Mouse (Mus musculus) brain, embryonic 14.5 days (tissue): Measurements from ENCODE around the gene Dhx16. TPM values are rescaled to one million over a fixed set of nuclear protein-coding genes. Genes with fewer than 3 reads are reported as not detected.
A peak's percentile ranks its signal among the peaks of the same experiment; 100 is the strongest.

Experiments used
- DNase-seq: peaks from one replicate; pipeline ENCODE4 v3.0.0-alpha.2; 2011; ENCODE audit warnings: low read depth
- CTCF ChIP-seq: fragments of 200-500 bp; IDR thresholded peaks from 2 replicates; pipeline ENCODE4 v1.5.1; 2012; ENCODE audit warnings: inconsistent platforms, mild to moderate bottlenecking, moderate library complexity, borderline replicate concordance; ENCODE audit not compliant: insufficient read depth, insufficient read length; ENCODE audit errors: extremely low read depth
- POLR2A ChIP-seq: fragments of 200-500 bp; IDR thresholded peaks from 2 replicates; pipeline ENCODE4 v1.6.1; 2012; ENCODE audit warnings: mild to moderate bottlenecking, inconsistent platforms, borderline replicate concordance; ENCODE audit not compliant: poor library complexity, insufficient read depth, insufficient read length, severe bottlenecking; ENCODE audit errors: extremely low read depth
- polyA plus RNA-seq: library from polyadenylated mRNA; depleted of rRNA; stranded (reverse); fragments of >200 nt; gene quantifications from 2 replicates; pipeline ENCODE4 v1.2.3, GENCODE M21; 2012

Gene Dhx16
- polyA plus RNA-seq, 1 experiment, result 66.0 TPM

- TF ChIP-seq CTCF (no peak), POLR2A (no peak)
- no peak for DNase-seq
Observed at GRCm38 (mm10) chr17:35864832-35865353, 14.7 kb upstream of the Dhx16 start.

DNA sequence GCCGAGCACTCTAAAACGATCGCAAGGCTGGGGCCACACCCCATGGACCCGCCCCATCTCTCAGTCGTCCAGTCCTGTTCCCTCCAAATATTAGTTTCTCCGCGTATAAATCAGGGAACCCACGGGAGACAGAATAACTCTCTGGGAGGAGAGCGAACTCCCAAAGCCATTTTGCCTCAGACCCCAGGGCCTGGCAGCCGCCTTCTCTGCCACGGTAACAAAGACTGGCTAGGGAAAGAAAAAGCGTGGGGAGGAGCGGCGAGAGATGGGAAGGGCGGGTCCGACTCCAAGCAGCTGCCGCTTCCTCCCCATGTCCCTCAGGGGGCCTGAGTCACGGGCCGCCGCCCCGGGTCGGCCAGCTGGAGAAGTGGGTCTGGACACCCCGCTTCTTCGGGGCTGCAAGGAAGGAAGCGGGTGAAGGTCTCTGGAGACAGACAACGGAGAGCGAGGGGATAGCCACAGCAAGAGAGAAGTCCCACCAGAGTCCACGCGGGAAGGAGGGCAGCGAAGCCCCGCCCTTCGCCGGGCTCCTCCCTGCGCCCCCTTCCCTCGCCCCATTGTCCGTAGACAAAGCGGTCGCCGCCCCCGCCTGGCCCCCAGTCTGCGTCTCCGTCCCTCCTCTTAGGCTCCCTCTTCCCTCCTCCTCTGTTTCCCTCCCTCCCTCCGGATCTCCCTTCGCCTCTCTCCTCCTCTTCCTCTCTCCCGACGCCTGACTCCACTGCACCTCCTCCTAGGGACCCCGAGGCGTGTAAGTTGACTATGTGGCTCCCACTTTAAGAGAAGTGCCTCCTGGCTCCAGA is 13.9 kb upstream of the Dhx16 start, which contains the start of gene Ppp1r18:
TSS of gene Ppp1r18 (plus strand) at position 113 of the 800 bp plus-strand sequence.
- peak; percentile 94 for DNase-seq
- TF ChIP-seq POLR2A, result peak; percentile 46; the same call in 1 of the 2 replicates
- no peak for TF ChIP-seq CTCF

DNA sequence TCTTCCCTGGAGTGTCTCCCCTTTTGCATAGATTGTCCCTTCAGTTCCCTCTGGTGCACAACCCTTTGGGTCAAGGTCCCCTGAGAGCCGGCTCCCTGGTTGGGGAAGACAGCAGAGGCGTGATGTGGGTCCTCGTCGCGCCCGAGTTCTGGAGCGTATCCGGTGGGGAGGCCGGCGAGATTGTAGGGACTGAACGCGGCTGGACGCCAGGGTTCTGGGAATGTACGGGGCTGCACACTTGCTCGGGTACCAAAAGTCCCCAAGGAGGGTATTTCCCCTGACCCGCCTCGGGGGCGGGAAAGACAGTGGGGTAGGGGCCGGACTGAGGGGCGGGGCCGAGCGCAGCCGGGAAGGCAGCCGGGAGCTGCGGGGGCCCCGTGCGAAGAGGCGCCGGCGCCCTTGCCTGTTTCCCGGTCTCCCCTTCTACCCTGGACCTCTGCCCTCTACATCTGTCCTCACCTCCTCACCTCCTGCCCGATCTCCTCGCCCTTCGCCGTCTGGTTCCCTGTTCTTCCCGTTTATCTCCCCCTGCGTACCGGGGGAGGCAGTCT is 13.3 kb upstream of the Dhx16 start:
- DNase-seq, result peak; percentile 74
- TF ChIP-seq CTCF, result no peak
- TF ChIP-seq POLR2A, result 0 out of 2 replicates have a peak, but pooled peaks have one; percentile 36

DNA sequence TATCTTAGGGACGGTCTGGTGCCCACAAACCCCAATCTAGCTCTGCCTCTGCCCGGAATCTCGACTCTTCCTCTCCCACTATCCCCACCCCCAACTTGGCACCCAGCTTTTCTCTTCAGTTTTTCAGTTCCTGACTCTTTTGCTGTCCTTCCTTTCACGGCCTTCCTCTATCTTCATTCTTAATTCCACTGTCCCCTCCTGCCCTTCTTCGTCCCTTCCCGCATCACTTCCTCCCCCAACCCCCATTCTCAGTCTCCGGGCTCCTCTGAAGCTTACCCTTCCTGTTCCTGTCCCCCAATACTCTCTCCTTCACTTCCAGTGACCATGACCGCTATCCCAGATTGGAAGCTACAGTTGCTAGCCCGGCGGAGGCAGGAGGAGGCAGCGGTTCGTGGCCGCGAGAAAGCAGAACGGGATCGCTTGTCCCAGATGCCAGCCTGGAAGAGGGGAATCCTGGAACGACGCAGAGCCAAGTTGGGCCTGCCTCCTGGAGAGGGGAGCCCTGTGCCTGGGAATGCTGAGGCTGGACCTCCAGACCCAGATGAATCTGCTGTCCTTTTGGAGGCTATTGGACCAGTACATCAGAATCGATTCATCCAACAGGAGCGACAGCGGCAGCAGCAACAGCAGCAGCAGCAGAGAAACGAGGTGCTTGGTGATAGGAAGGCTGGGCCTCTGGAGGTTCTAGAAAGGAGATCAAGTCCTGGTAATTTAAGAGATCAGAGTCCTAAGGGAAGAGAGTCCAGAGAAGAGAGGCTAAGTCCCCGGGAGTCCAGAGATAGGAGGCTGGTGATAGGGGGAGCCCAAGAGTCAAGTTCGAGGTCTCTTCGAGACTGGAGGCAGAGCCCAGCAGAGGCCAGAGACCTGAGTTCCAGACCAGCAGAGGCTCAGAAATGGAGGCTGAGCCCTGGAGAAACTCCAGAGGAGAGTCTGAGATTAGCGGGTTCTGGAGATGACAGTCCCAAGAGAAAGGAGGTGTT is 12.4 kb upstream of the Dhx16 start:
- TF ChIP-seq POLR2A, result no peak
- 0 out of 2 replicates have a peak, but pooled peaks have one; percentile 0 for TF ChIP-seq CTCF
- peak; percentile 37 for DNase-seq

GRCm38 (mm10) chr17:35868165-35868820 is 11.3 kb upstream of the Dhx16 start:
- DNase-seq, result no peak
- TF ChIP-seq CTCF, result no peak
- no peak for TF ChIP-seq POLR2A

DNA sequence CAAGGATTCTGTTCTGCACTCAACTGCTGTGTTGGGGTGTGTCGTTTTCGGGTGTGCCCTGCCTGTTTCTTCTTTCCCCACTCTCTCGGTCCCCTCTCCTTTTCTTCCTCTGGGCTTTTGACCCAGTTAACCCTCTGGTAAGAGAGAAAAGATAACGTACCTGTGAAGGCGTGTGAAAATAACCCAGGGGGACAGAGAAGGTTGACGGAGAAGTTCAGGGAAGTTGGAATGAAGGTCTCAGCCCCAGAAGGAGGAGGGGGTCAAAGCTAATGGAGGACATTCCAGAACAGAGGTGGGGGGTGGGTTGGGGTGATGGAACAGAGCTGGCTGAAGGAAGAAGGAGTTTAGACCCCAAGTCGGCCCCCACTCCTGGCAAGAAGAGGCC is 10.7 kb upstream of the Dhx16 start:
- no peak for TF ChIP-seq CTCF
- TF ChIP-seq POLR2A, result no peak
- no peak for DNase-seq

DNA sequence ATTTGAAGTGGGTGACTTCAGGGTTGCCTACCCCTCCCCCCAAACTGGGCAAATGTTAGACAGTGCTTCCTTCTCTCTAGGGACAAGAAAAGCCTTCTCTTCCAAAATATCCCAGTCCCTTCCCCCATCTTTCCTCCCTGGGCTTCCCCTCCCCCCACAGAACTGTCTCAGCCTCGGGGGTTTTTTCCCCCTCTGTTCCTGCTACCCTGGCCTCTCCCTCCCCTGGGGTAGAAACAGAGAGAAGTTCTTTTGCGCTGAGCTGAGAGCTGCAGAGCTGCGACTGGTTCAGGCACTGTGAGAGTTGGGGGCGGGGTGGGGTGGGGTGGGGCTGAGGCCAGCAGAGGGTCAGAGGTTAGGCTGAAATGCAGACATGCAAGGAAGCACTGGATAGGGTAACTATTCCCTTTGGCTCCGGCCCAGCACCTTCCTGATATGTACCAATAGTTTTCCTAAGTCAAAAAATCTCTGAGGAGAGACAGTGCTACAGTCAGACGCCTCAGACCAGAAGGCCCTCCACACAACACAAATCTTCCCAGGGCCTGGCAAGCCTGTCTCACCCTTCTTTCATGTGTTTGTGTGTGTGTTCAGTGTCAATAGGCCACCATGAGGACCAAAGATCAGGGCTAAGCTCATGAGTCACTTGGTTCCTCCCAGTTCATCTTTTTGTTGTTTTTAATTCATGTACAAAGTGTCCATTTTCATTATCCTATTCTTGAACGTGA is 10.1 kb upstream of the Dhx16 start:
- DNase-seq, result peak; percentile 43
- TF ChIP-seq CTCF, result no peak
- TF ChIP-seq POLR2A, result no peak

- TF ChIP-seq CTCF, result no peak
- no peak for DNase-seq
Observed at GRCm38 (mm10) chr17:35870151-35870883, 9.3 kb upstream of the Dhx16 start.

GRCm38 (mm10) chr17:35870884-35871696 is 8.5 kb upstream of the Dhx16 start:
- TF ChIP-seq CTCF, result peak; percentile 55; the same call in 1 of the 2 replicates
- no peak for TF ChIP-seq POLR2A
- DNase-seq, result no peak
